Mouse (Mus musculus) midbrain, embryonic 11.5 days (tissue): ENCODE results near the gene Apba2. TPM values are rescaled to one million over a fixed set of nuclear protein-coding genes. Genes with fewer than 3 reads are reported as not detected.
A peak's percentile ranks its signal among the peaks of the same experiment; 100 is the strongest.

Experiments
- ATAC-seq: fragments of 200-750 bp; cut with Nextera tagmentation; 2 replicates; pipeline ENCODE4 v1.8.0; 2017; ENCODE audit warnings: moderate TSS enrichment, moderate library complexity; ENCODE audit not compliant: low FRiP score
- DNase-seq: peaks from one replicate; pipeline ENCODE4 v3.0.0; 2015; ENCODE audit warnings: low spot score; ENCODE audit errors: missing footprints
- H3K27ac ChIP-seq: fragments of 300-500 bp; sonication (generic); 2 replicates; pipeline ENCODE4 v1.5.1; 2014; ENCODE audit warnings: low read depth, low read length
- H3K27me3 ChIP-seq: fragments of 300-500 bp; sonication (generic); 2 replicates; pipeline ENCODE4 v1.6.1; 2014; ENCODE audit warnings: mild to moderate bottlenecking, low read length, moderate library complexity, mixed read lengths; ENCODE audit not compliant: control insufficient read depth, insufficient read depth
- H3K36me3 ChIP-seq: fragments of 300-500 bp; sonication (generic); 2 replicates; pipeline ENCODE4 v1.6.1; 2014; ENCODE audit warnings: mild to moderate bottlenecking, low read length, moderate library complexity, mixed read lengths; ENCODE audit not compliant: control insufficient read depth, insufficient read depth
- H3K4me1 ChIP-seq: fragments of 300-500 bp; sonication (generic); 2 replicates; pipeline ENCODE4 v1.6.1; 2014; ENCODE audit warnings: low read length; ENCODE audit not compliant: control insufficient read depth, insufficient read depth
- H3K4me2 ChIP-seq: fragments of 300-500 bp; sonication (generic); 2 replicates; pipeline ENCODE4 v1.6.1; 2014; ENCODE audit warnings: mild to moderate bottlenecking, moderate library complexity
- H3K4me3 ChIP-seq: fragments of 300-500 bp; sonication (generic); 2 replicates; pipeline ENCODE4 v1.5.1; 2014; ENCODE audit warnings: low read depth, low read length
- H3K9ac ChIP-seq: fragments of 300-500 bp; sonication (generic); 2 replicates; pipeline ENCODE4 v1.6.1; 2014; ENCODE audit warnings: low read length
- H3K9me3 ChIP-seq: fragments of 300-500 bp; sonication (generic); 2 replicates; pipeline ENCODE4 v1.6.1; 2016; ENCODE audit warnings: low read length; ENCODE audit not compliant: control insufficient read depth
- WGBS: fragments of 180-500 bp; shearing (Covaris S2); extraction: QIAGEN DNeasy Blood & Tissue Kit; methylation state at CpG from one replicate; pipeline ENCODE4 v1.1.7; 2014; 5-methylcytosine and 5-hydroxymethylcytosine counted together
- polyA plus RNA-seq: library from polyadenylated mRNA; unstranded; fragments of >200 nt; fragmentation: Nextera tagmentation; extraction: Ambion mirVana; gene quantifications from 2 replicates; pipeline ENCODE4 v1.2.1, GENCODE M21; 2014

Apba2 gene
- polyA plus RNA-seq, 1 experiment from 2014 or later: 82.4 TPM

GRCm38 (mm10) chr7:64792031-64792430 is 290.5 kb downstream of the Apba2 start:
- Histone ChIP-seq H3K4me3 (no peak overlapping the region), H3K9ac (no peak overlapping the region), H3K4me2 (no peak overlapping the region), H3K27ac (no peak overlapping the region), H3K36me3 (no peaks in the 10 kb centered on the region), H3K9me3 (no peaks in the 10 kb centered on the region), H3K27me3 (no peaks in the 10 kb centered on the region), H3K4me1 (no peaks in the 10 kb centered on the region)
- ATAC-seq (no peak), DNase-seq (peak; percentile 76)
- 82% methylated on average over 8 of the region's 8 CpGs for WGBS

GRCm38 (mm10) chr7:64795554-64795953 is 294.0 kb downstream of the Apba2 start:
- WGBS: 87% methylated on average over 6 of the region's 6 CpGs
- no peaks in the 10 kb centered on the region for H3K4me1 ChIP-seq
- H3K9ac ChIP-seq: no peak overlapping the region
- H3K4me2 ChIP-seq: no peak overlapping the region
- H3K27me3 ChIP-seq: no peaks in the 10 kb centered on the region
- H3K4me3 ChIP-seq: no peak overlapping the region
- H3K36me3 ChIP-seq: no peaks in the 10 kb centered on the region
- no peak for DNase-seq
- ATAC-seq: no peak
- no peak overlapping the region for H3K27ac ChIP-seq
- no peaks in the 10 kb centered on the region for H3K9me3 ChIP-seq

Other genes starting within 250 kb of the Apba2 start
- gene Mtmr10, start 214.1 kb upstream of the Apba2 start, polyA plus RNA-seq: 17.7 and 17.8 TPM in 2 replicates
- 5.8 and 6.8 TPM in 2 replicates for gene Fan1, start 127.6 kb upstream of the Apba2 start, polyA plus RNA-seq
- 57.2 and 61.0 TPM in 2 replicates for gene Mphosph10, start 109.4 kb upstream of the Apba2 start, polyA plus RNA-seq
- 43.2 and 45.6 TPM in 2 replicates for gene Mcee, start 109.1 kb upstream of the Apba2 start, polyA plus RNA-seq